Mouse (Mus musculus): Measurements from ENCODE around the gene Hspa12a.

Gene Hspa12a

GRCm38 (mm10) chr19:58942841-58943828 lies at the start of gene Hspa12a, which contains the start of gene Eno4:
Gene Hspa12a (minus strand): TSS chr19:58943654.
Gene Eno4 (plus strand): TSS chr19:58943425.
- peak; percentile 95 for DNase-seq (ENCODE audit: low spot score)

DNA sequence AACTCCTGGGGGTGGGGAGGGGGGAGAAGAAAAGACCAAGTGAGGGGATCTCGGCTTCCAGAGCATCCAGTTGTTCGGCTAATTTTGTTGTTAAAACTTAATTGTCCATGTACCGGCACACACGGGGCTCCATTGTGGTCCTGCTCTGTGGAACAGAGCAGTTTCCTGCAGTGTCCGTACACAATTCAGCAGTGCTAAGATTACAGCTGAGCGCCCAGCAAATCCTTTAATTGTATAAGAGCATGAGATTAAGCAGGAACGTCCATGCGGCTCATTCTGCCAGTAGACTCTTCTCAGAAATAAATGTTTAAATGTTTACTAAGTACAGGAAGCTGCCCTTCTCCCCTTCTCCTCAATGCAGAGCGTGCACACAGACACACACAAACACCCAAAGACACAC lies 38.1 kb upstream of the Hspa12a start:
- DNase-seq (ENCODE audit: low spot score), result no peak

- no peak for DNase-seq (ENCODE audit: low spot score)
Observed at GRCm38 (mm10) chr19:58980056-58980440, 36.6 kb upstream of the Hspa12a start.

DNA sequence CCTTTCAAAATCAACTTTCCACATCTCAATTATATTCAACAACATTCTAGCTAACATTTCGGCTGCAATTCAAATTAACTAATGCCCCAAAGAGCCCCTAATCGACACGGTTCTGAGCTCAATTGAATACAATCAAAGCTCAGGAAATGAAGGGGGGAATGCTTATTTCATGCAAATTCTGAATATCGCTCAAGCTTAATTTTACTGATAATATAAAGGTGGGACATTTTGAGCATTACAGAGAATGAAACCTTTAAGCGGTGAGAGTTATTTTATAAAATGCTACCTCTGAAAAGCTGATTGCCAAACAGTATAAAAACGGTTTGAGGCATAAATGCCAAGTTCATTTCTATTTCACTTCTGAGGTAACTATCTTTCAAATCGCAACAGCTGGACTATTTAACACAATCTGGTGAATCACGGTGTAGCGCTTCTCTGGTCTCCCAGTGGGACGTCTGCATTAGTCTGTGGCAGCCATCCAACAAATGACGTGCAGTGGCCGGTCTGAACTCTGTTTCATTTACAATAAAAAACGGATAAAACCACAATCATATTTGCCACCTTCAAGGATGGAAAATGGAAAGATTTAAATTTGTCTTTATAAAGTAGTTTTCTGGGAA lies 36.1 kb upstream of the Hspa12a start:
- DNase-seq (ENCODE audit: low spot score), result peak; percentile 32

DNA sequence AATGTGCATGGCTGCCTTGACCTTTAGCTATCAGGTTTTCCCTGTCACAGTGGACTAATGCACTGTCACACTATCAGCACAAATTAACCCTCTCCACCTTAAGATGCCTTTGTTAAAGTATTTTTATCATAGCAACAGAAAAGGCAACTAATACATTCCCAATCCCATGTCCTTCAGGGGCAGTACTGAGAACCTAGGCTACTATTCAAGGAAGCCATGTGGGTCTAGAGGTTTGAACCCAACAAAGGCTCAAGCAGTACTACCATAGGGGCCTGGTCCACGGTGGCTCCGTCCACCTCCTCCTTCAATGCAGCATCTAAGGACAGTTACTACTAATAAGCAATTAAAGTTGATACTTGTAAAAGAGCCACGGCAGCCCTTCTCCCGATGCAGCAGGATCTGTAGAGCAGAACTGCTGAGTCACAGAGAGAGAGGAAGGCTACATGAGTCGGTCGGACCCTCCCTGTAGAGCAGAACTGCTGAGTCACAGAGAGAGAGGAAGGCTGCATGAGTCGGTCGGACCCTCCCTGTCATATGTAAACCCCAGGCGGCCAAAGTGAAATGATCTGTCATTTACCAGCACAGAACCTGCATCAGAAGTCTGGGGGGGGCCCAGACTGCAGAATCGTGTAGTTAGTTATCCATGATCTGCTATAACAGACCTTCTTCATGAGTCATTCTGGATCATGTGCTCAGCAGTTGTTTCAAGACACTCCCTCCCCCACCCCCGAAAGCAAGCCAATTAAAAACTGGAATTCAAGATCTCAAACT lies 35.1 kb upstream of the Hspa12a start:
- DNase-seq (ENCODE audit: low spot score), result peak; percentile 43

GRCm38 (mm10) chr19:58975216-58975863 lies 31.9 kb upstream of the Hspa12a start:
- no peak for DNase-seq (ENCODE audit: low spot score)

DNA sequence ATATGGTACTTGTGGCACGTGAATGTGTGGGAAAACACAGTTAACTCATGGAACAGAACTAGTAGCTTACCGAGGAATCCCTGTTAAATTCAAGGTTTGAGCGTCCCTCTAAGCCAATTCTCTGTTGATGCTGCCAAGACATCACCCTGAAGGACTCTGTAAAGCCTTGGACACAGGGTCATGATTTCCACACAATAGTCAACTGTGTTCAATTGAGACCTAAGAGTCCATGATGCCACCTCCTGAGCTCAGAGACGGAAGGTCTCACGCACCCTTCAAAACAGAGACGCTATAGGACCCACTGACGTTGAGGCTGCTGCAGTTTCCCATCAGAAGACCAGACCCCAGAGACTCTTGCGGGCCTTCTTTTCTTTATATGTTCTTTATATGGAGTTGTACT lies 30.7 kb upstream of the Hspa12a start:
- no peak for DNase-seq (ENCODE audit: low spot score)

GRCm38 (mm10) chr19:58970826-58971225 lies 27.4 kb upstream of the Hspa12a start:
- no peak for DNase-seq (ENCODE audit: low spot score)

- DNase-seq (ENCODE audit: low spot score), result no peak
Observed at GRCm38 (mm10) chr19:58968731-58969506, 25.5 kb upstream of the Hspa12a start.

DNA sequence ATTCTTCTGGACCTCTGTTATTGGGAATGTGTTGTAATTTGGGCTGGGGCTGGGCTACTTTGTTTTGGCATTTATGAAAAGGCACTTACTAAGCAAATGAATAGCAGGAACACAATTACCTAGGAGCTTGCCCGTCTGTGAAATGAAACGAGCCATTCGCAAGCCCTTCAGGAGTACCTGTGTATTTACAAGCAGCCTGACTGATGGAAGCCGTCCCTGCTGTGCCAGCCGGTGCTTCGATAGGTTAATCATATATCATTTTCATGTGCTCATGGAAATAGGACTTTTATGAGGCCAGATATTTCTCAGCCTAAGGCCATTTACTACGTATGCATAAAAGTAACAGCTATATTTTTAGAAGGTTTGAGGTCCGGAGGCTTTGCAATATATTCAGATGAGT lies 19.6 kb upstream of the Hspa12a start:
- DNase-seq (ENCODE audit: low spot score), result no peak

GRCm38 (mm10) chr19:58954779-58955178 lies 11.3 kb upstream of the Hspa12a start:
- DNase-seq (ENCODE audit: low spot score), result no peak

DNA sequence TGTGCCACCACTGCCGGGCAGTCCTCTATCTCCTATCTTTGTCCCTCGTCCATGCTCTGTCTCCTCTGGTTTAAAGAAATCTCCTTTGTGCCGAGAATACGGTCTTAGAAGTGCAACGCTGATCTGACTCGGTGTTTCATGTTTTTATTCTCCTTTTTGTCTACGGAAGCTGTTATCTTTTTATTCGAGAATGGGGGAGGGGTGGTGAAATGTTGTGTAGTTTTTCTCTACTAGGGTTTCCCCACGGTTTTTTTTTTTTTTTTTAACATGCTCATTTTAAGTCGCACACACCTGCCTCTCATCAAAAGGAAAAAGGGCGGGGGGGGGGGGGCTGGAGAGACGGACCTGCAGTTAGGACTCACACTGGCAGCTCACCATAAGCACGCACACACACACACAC lies 8.8 kb upstream of the Hspa12a start:
- DNase-seq (ENCODE audit: low spot score), result no peak

DNA sequence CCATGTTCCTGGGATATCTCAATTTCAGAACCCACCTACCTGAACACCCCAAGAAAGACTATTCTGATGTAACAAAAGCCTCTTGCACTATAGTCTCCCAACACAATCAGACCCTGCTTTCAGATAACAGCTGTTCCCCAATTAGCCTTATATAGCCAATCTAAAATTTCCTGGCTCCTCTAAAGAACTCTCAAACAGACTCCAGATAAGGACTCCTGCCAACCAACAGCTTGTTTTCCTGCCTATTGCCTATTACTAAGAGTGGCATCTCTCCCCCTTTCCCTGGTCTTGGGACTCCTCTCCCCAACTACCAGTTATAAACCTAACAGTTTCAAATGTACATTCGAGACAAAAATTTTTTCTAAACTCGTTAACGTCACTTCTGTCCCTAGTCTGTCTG lies 8.1 kb upstream of the Hspa12a start:
- no peak for DNase-seq (ENCODE audit: low spot score)

- no peak for DNase-seq (ENCODE audit: low spot score)
Observed at GRCm38 (mm10) chr19:58945959-58946358, 2.5 kb upstream of the Hspa12a start.

- no peak for DNase-seq (ENCODE audit: low spot score)
Observed at GRCm38 (mm10) chr19:58933062-58933461, 10.4 kb downstream of the Hspa12a start.

DNA sequence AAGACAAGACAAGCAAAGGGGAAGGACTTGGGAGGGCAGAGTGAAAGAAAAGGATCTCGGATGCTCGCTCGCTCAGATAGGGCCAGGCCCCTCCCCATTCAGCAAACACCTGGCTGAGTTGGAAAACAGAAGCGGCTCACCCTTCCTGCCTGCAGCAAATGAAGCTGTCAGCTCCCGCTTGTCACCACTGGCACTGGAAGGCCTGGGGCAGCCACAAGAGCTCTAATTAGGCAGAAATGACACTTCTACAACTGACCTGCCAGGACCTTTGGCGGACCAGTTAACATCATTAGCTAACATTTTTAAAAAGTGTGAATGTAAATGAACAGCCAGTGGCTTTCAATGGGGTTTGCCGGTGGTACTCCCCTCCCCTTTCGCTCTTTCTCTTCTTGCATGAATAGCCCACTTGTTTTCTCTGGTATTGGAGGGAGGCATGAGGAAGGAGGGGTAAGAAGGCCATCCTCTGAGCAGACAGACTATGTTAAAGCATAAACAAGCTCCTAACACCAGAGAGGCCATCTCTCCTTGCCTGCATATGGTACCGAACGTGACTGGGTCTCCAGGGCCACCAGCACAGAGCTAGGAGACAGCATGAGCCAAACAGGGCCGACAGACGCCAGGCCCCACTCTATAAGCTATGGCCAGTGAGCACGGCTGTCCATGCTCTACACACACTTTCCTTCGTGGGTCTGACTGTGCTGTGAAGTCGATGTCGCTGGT lies 12.2 kb downstream of the Hspa12a start:
- DNase-seq (ENCODE audit: low spot score), result no peak

DNA sequence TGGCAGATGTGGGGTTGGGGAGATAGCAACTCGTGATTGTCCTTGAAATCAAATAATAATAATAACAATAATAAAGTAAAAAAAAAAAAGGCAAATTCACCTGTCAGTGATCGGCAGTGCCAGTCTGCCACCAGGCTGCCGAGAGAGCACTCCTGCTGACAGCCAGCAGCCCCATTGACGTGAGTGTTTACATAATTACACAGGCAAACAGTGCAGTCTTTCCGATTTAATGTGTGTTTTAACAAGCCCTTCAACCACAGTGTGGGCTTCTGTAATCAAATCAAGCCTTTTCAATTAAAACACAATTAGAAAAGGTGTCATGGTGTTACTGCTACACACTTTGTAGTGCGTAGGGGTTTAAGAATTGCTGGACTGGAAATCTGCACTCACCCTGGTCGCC lies 24.3 kb downstream of the Hspa12a start:
- DNase-seq (ENCODE audit: low spot score), result no peak

DNA sequence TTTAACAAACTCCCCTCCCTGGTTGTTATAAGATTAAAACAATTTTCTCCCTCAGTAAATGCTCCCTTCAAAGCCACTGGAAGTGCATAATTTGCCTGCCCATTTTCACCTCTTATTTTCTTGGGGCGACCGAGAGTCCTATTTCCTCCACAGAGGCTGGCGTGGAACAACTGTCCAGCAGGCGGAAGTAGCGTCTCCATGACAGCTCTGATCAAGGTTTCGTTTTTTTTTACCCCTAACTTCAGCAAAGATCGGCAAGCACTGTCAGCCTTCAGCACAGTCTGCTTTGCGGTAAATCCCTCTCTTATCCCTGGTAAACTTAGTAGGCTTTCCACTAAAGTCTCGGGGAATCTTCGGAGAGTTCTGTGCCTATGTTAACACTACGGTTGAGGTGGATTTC lies 24.9 kb downstream of the Hspa12a start:
- DNase-seq (ENCODE audit: low spot score), result no peak

DNA sequence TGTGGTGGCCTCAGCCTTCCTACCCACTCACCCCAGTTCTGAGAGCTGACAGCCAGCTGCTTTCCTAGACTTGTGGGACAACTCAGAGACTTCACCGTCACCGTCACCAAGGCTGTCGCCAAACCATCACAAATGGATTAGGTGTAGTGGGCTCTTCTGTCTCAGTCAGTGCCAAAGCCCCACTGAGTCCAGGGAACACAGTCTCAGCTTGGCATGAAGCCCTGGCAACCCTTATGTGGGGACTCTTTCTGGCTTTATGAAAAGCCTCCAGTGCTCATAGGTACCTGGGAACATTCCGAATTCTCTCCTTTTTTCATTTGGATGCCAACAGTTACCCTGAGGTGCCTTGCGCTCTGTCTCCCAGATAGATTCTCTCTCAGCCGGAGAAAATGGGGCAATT lies 30.2 kb downstream of the Hspa12a start:
- DNase-seq (ENCODE audit: low spot score), result no peak

DNA sequence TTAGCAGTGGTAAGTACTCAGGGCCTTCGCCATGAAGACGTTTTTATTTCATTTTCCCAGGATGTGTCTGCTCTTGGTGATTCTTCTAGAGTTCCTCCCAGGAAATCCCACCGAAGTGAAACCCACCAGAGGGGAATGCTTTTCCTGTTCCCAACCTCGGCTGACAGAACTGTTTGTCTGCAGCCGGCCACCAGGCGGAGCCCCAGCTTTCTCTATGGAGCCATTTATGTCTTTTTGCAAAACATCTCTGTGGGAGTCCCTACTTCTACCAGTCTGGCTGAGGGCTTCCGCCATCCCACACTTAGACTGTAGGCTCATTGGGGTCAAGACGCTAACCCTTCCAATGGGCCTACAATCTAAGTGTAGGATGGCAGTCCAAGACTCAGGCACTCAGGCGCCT lies 32.1 kb downstream of the Hspa12a start:
- peak; percentile 81 for DNase-seq (ENCODE audit: low spot score)

DNA sequence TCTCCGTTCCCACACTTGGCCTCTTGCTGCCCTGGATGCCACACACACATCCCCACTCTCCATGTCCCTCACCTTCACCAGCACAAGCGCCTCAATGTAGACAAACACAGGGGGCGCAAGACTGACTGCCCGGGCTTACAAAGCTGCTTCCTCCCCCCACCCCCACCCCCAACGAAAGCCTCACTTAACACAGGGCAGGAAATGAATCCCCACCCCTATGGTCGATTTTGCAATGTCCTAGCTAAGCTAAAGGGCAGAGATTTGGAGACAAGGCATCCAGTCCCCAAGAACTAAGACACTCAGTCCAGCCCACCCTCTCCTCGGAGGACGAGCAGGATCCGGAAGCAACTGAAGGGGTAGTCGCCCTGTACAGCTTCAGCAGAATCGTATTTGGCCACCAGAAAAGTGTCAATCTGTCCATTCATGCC lies 32.5 kb downstream of the Hspa12a start:
- DNase-seq (ENCODE audit: low spot score), result no peak

All from layer of hippocampus, adult 11-12 months (tissue).